Mouse (Mus musculus): ENCODE results near the gene Steap4. TPM values are rescaled to one million over a fixed set of nuclear protein-coding genes. Genes with fewer than 3 reads are reported as not detected.

Gene Steap4
- polyA plus RNA-seq, 1 experiment = 11.4 TPM

- no peaks in the 10 kb centered on the region for H3K36me3 ChIP-seq (ENCODE audit: control insufficient read depth, insufficient read depth, low read length)
- no peaks in the 10 kb centered on the region for H3K27me3 ChIP-seq (ENCODE audit: control insufficient read depth, insufficient read depth, low read length)
- no peak overlapping the region for H3K27ac ChIP-seq (ENCODE audit: control insufficient read depth, insufficient read depth, low read length)
- no peaks in the 10 kb centered on the region for H3K4me1 ChIP-seq (replicated peaks; ENCODE audit: control insufficient read depth, insufficient read depth, low read length)
- no peak overlapping the region for H3K4me3 ChIP-seq (ENCODE audit: control insufficient read depth, insufficient read depth, low read length)
- WGBS = 90% methylated on average over 6 of the region's 6 CpGs
- no peak for DNase-seq
- TF ChIP-seq POLR2A (IDR thresholded peaks at IDR 0.05; ENCODE audit: control insufficient read depth, extremely low read depth, insufficient read depth, low read length, poor library complexity) (no peak), CTCF (IDR thresholded peaks at IDR 0.05; ENCODE audit: borderline replicate concordance, control insufficient read depth, extremely low read depth, insufficient read depth, low read length, poor library complexity) (no peak)
These were observed 971 bp upstream of the Steap4 start for GRCm38 (mm10) chr5:7959286-7959685.

- Histone ChIP-seq H3K4me3 (ENCODE audit: control insufficient read depth, insufficient read depth, low read length) (no peak overlapping the region), H3K27me3 (ENCODE audit: control insufficient read depth, insufficient read depth, low read length) (no peaks in the 10 kb centered on the region)
These were observed 856 bp downstream of the Steap4 start for GRCm38 (mm10) chr5:7961113-7961512.

GRCm38 (mm10) chr5:7965281-7965680 is 5.0 kb downstream of the Steap4 start:
- H3K27ac ChIP-seq (ENCODE audit: control insufficient read depth, insufficient read depth, low read length) = no peak overlapping the region
- H3K36me3 ChIP-seq (ENCODE audit: control insufficient read depth, insufficient read depth, low read length) = no peaks in the 10 kb centered on the region
- H3K4me3 ChIP-seq (ENCODE audit: control insufficient read depth, insufficient read depth, low read length) = no peak overlapping the region
- 43% methylated on average over 3 of the region's 3 CpGs for WGBS
- no peaks in the 10 kb centered on the region for H3K4me1 ChIP-seq (replicated peaks; ENCODE audit: control insufficient read depth, insufficient read depth, low read length)
- peak; percentile 28 for DNase-seq
- no peak for TF ChIP-seq POLR2A (IDR thresholded peaks at IDR 0.05; ENCODE audit: control insufficient read depth, extremely low read depth, insufficient read depth, low read length, poor library complexity)
- no peak for TF ChIP-seq CTCF (IDR thresholded peaks at IDR 0.05; ENCODE audit: borderline replicate concordance, control insufficient read depth, extremely low read depth, insufficient read depth, low read length, poor library complexity)
- H3K27me3 ChIP-seq (ENCODE audit: control insufficient read depth, insufficient read depth, low read length) = no peaks in the 10 kb centered on the region

More at GRCm38 (mm10) chr5:7961113-7961512, 856 bp downstream of the Steap4 start:
- no peak for TF ChIP-seq POLR2A (IDR thresholded peaks at IDR 0.05; ENCODE audit: control insufficient read depth, extremely low read depth, insufficient read depth, low read length, poor library complexity)
- TF ChIP-seq CTCF (IDR thresholded peaks at IDR 0.05; ENCODE audit: borderline replicate concordance, control insufficient read depth, extremely low read depth, insufficient read depth, low read length, poor library complexity) = no peak
- Histone ChIP-seq H3K27ac (ENCODE audit: control insufficient read depth, insufficient read depth, low read length) (no peak overlapping the region), H3K36me3 (ENCODE audit: control insufficient read depth, insufficient read depth, low read length) (no peaks in the 10 kb centered on the region), H3K4me1 (replicated peaks; ENCODE audit: control insufficient read depth, insufficient read depth, low read length) (no peaks in the 10 kb centered on the region)
- no peak for DNase-seq
- WGBS = 85% methylated on average over 7 of the region's 7 CpGs

- DNase-seq = no peak
- no peaks in the 10 kb centered on the region for H3K27me3 ChIP-seq (ENCODE audit: control insufficient read depth, insufficient read depth, low read length)
- no peak overlapping the region for H3K27ac ChIP-seq (ENCODE audit: control insufficient read depth, insufficient read depth, low read length)
- no peak overlapping the region for H3K4me3 ChIP-seq (ENCODE audit: control insufficient read depth, insufficient read depth, low read length)
- no peaks in the 10 kb centered on the region for H3K36me3 ChIP-seq (ENCODE audit: control insufficient read depth, insufficient read depth, low read length)
- no peaks in the 10 kb centered on the region for H3K4me1 ChIP-seq (replicated peaks; ENCODE audit: control insufficient read depth, insufficient read depth, low read length)
- TF ChIP-seq POLR2A (IDR thresholded peaks at IDR 0.05; ENCODE audit: control insufficient read depth, extremely low read depth, insufficient read depth, low read length, poor library complexity) (no peak), CTCF (IDR thresholded peaks at IDR 0.05; ENCODE audit: borderline replicate concordance, control insufficient read depth, extremely low read depth, insufficient read depth, low read length, poor library complexity) (no peak)
- WGBS = 90% methylated on average over 5 of the region's 5 CpGs
These were observed 7.9 kb downstream of the Steap4 start for GRCm38 (mm10) chr5:7968152-7968551.

- no peaks in the 10 kb centered on the region for H3K4me1 ChIP-seq (replicated peaks; ENCODE audit: control insufficient read depth, insufficient read depth, low read length)
- H3K4me3 ChIP-seq (ENCODE audit: control insufficient read depth, insufficient read depth, low read length) = no peak overlapping the region
- no peak for TF ChIP-seq CTCF (IDR thresholded peaks at IDR 0.05; ENCODE audit: borderline replicate concordance, control insufficient read depth, extremely low read depth, insufficient read depth, low read length, poor library complexity)
- no peak for TF ChIP-seq POLR2A (IDR thresholded peaks at IDR 0.05; ENCODE audit: control insufficient read depth, extremely low read depth, insufficient read depth, low read length, poor library complexity)
- no peaks in the 10 kb centered on the region for H3K36me3 ChIP-seq (ENCODE audit: control insufficient read depth, insufficient read depth, low read length)
- no peaks in the 10 kb centered on the region for H3K27me3 ChIP-seq (ENCODE audit: control insufficient read depth, insufficient read depth, low read length)
- no peak overlapping the region for H3K27ac ChIP-seq (ENCODE audit: control insufficient read depth, insufficient read depth, low read length)
- WGBS = 92% methylated on average over 2 of the region's 2 CpGs
- no peak for DNase-seq
These were observed 12.0 kb downstream of the Steap4 start for GRCm38 (mm10) chr5:7972266-7972665.

GRCm38 (mm10) chr5:7974522-7975197 is 14.4 kb downstream of the Steap4 start:
- Histone ChIP-seq H3K27ac (ENCODE audit: control insufficient read depth, insufficient read depth, low read length) (no peak overlapping the region), H3K36me3 (ENCODE audit: control insufficient read depth, insufficient read depth, low read length) (no peaks in the 10 kb centered on the region), H3K4me3 (ENCODE audit: control insufficient read depth, insufficient read depth, low read length) (no peak overlapping the region), H3K4me1 (replicated peaks; ENCODE audit: control insufficient read depth, insufficient read depth, low read length) (no peaks in the 10 kb centered on the region), H3K27me3 (ENCODE audit: control insufficient read depth, insufficient read depth, low read length) (no peaks in the 10 kb centered on the region)
- WGBS = 90% methylated on average over 11 of the region's 11 CpGs
- no peak for DNase-seq
- TF ChIP-seq CTCF (IDR thresholded peaks at IDR 0.05; ENCODE audit: borderline replicate concordance, control insufficient read depth, extremely low read depth, insufficient read depth, low read length, poor library complexity) (no peak), POLR2A (IDR thresholded peaks at IDR 0.05; ENCODE audit: control insufficient read depth, extremely low read depth, insufficient read depth, low read length, poor library complexity) (no peak)

Data from thymus, adult 2 months (tissue).